Mouse (Mus musculus) cerebellum, postnatal 14 days (tissue): ENCODE data around the gene Nfatc3.

Experiments used
- DNase-seq, 2 experiments: peaks; one replicate each; pipeline ENCODE4 v3.0.0; 2021; ENCODE audit warnings: mixed read lengths in 2 of 2

Gene Nfatc3

DNA sequence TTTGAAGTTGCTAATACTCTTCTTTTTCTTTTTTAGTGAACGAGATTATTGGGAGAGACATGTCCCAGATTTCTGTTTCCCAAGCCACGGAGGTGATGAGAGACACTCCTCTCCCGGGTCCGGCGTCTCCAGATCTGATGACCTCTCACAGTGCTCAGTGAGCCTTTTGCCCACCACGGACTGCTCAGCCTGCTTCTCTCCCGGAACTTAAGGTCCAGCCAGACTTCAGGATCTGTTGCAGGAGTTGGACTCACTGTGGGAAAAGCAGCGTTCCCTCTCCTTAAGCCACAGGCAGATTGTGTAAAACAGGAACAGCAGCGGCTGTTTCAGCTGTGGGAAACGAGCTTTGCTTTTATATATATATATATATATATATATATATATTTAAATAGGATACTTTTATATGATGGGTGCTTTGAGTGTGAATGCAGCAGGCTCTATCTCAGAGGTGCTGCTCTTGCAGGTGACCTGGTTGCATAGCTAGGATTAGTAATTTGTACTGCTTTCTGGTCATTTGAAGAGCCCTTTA, 69.3 kb downstream of the Nfatc3 start:
- DNase-seq = no peak

GRCm38 (mm10) chr8:106129232-106129930, 70.7 kb downstream of the Nfatc3 start:
- no peak for DNase-seq

- no peak for DNase-seq
Measured at GRCm38 (mm10) chr8:106129997-106130396, 71.4 kb downstream of the Nfatc3 start.

GRCm38 (mm10) chr8:106130505-106130904, 71.9 kb downstream of the Nfatc3 start:
- no peak for DNase-seq

- DNase-seq = no peak
Measured at GRCm38 (mm10) chr8:106131021-106131420, 72.4 kb downstream of the Nfatc3 start.

- DNase-seq = no peak
Measured at GRCm38 (mm10) chr8:106131488-106132222, 73.0 kb downstream of the Nfatc3 start.

DNA sequence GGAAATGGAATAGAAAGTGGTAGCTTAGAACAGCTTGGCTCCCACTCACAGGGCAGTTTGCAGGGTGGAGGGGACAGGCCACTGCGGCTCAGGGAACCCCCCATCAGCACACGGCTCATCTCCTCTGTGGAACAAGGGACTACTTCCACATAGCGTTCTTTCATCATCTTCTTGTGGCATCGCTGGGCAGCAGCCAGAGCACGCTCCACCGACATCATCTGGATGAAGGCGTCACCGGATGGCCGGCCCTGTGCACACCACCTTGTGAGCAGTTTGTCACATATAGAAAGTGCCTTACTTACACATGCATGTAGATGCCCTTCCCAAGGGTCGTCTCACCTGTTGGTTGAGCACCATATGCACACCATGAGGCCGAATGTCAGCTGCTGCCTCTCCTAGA, 73.7 kb downstream of the Nfatc3 start:
- DNase-seq = no peak

DNA sequence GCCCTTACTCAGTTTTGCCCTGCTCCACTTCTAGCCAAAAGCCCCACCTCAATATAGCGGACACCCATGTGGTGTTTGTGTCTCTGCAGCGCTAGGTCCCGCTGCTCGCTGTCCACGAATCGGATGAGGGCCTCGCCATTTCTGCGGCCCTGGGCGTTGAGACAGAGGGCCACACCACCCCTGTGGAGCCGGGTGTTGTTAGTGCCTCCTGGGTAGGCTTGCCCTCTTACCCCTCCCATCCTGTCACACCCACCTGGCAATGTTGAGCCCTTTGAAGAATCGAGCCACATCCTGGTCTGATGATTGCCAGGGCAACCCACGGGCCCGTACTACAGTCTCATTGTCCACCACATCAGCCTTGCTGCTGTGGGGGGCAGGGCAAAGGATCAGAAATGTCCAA, 74.9 kb downstream of the Nfatc3 start:
- DNase-seq = no peak

DNA sequence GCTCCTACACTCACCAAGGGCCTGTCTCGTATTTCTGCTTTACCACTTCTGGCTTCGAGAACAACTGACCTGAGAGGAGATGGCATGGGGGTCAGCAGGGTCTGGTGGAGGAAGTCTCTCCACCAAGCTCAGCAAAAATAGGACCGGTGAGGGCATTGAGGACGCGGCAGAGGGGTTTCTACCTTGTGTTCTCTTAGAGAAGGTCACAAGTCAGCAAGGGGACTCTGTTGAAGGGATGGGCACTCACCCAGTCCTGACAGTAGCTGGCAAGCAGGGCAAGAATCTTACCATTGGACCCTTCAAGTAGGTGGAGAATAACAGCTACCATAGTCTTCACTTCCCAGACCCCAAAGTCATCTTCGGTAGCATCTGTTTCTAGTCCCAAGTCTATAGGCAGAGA, 75.3 kb downstream of the Nfatc3 start:
- no peak for DNase-seq

DNA sequence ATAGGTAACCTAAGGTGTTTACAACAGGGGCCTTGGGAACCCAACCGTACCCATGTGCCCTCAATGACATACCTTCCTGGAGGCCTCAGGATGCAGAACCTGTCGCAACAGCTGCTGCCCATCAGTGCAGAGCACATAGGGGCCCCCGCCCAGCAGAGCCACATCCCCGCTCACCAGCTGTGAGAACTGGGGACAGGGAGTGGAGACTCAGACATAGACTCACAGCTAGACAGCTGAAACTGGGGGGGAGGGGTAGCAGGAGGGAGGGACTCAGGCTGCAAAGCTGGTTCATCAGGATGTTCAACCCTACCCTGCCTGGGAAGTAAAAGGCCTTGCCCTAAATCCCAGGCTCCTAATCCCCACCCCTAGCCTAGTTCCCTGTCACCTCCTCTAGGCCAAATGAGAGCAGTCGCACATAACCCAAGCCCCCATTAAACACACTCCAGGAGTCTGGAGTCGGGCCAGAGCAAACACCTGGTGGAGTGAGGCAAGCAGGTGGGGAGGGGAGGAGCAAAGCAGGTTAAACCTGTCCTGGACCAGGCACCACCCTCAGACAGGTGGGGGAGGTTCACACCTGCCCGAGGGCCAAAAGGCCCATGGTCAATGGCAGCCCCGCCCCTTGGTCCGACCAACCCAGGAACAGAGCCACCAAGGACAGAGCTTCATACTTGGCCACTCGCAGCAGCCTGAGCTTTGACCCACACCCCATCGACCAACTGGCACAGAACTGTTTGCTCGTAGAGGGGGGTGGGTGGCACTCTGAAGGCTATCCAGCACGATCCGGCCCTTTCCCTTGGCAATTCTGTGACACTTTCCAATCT, 76.3 kb downstream of the Nfatc3 start:
- peak in 1 of 2 experiments; percentile 59 for DNase-seq

- DNase-seq = no peak
Measured at GRCm38 (mm10) chr8:106135672-106136071, 77.0 kb downstream of the Nfatc3 start.

DNA sequence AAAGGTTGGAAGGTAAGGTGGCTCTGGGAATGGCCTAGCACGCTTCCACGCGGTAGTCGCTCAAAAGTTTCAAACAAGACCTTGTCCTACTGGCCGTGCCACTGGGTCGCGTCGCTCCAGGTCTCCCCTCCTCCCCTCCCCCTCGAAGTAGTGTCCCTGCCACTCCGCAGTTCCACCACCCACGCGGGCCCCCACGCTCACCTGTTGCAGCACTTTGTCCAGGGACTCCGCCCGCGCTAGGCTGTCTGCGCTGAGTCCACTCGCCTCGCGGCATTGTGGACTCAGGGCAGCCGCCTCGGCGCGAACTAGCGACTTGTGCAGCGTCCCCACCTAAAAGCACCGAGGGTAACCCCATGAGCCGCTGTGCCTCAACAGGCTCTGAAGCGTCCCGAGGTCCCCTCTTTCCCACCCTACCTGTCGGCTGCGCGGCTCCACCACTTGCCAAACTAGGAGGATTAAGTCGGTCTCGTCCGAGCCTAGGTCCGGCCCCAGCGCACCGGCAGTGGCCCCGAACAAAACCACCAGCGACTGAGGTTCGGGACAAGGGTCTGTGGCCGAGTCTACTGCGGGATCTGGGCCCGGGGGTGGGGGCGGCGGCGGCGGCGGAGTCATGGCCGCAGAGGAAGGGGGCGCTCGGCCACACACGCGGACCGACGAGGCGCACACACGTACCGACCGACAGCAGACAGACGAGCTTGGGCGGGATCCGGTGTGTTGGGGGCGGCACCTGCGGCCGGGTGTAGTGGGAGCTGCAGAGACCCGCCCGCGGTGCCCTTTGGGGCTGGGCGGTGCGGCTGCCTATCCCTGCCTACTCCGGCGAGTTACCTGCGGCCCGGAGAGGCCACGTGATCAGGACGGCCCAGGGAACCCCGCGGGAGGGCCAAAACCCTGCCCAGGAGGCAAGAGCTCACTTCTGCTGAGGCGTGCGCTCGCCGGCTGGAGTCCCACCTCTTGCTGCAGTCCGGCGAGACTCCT, 77.8 kb downstream of the Nfatc3 start, which contains the start of gene Esrp2:
TSS of gene Esrp2 (minus strand) at position 819 of the 975 bp plus-strand sequence.
- no peak for DNase-seq

DNA sequence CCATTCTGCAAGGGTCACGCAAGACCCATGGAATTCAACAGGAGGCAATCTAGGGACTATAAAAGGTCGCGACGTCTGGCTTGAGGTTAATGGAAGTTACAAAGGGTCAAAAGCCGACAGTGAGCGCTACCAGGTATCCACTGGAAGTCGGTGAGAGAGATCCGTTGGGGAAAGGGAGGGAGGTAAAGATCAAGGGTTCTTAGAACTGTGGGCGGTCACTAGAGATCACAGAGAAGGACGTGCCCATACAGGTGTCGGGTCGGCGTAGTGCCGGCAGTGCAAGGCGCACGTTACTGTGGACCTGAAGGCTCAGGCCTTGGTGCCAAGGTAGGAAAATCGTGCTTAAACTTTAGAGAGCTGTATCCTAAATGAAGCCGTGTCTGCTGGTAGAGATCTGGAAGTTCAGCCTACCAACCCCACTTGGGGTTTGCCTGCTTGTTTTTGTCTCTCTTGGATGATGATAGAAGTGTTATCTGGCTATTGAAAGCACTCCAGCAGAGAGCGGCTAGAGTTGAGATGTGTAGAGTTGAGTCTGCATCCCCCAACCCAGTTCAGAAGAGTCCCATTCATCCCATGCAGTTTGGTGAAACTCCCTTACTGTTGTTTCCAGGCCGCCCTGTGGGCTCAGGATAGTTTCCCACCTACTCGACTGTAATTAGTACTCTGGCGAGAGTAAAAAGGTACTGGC, 78.7 kb downstream of the Nfatc3 start:
- no peak for DNase-seq

GRCm38 (mm10) chr8:106137906-106138477, 79.4 kb downstream of the Nfatc3 start:
- peak; percentile 40 to 56 for DNase-seq

DNA sequence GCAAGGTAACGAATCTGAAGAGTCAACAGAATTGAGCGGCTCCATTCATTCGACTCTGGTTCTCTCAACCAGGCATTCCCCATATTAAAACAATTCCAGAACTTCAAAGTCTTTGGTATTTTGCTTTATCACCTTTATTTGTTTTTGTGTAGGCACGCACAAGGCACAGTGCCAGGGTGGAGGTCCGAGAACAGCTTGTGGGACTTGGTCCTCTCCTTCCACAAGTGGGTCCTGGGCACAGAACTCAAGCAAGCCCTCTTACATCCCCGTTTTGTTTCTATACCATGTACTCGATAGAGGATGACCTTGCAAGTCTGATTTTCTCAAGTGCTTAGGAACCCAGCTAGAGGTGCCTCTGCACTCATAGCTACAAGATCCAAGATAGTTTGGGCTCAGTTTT, 80.0 kb downstream of the Nfatc3 start:
- no peak for DNase-seq

- no peak for DNase-seq
Measured at GRCm38 (mm10) chr8:106140191-106140590, 81.6 kb downstream of the Nfatc3 start.

- peak; percentile 90 to 91 for DNase-seq
Measured at GRCm38 (mm10) chr8:106140769-106141168, 82.1 kb downstream of the Nfatc3 start.

GRCm38 (mm10) chr8:106145331-106145730, 86.7 kb downstream of the Nfatc3 start:
- DNase-seq = no peak

DNA sequence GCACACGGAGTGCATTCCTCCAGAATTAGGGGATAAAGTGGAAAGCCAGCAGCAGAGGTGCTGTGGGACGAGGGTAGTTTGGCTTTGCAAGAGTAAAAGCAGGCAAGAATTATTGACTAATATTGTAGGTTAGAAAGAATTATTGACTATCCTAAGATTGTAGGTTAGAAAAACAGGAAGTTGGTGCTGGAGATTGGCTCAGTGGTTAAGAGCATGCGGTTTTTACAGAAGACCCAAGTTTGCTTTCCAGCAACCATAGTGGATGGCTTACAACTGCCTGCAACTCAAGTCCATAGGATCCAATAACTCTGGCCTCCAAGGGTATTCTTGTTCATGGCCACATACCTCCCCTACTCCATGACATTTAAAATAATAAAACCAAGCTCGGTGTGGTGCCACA, 87.4 kb downstream of the Nfatc3 start:
- no peak for DNase-seq

DNA sequence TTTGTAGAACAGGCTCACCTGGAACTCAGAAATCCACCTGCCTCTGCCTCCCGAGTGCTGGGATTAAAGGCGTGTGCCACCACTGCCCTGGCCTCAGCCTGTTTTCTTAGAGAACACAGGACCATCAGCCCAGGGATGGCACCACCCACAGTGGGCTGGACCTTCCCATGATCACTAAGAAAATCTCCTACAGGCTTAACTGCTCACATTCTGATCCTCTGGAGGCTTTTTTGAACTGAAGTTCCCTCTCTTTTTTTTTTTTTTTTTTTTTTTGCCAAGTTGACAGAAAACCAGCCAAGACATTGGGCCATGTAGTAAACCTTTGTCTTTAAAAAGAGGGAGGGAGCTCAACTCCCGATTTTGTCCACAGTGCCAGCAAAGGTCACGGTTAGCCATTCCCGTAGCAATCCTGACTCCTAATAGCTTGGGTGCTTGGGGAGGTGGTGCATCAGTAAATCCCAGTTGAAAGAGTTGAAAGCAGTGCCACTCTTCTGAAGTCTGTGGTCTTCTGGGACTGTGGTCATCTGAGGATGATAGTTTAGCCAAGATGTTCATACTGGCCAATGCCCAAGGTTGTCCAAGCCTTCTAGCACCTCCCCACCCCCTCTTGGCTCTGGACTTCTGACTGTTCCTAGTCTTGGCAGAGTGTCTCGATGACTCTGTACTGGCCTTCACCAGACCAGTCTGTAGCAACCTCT, 89.4 kb downstream of the Nfatc3 start:
- no peak for DNase-seq
